Mouse (Mus musculus) urinary bladder, postnatal 0 days (tissue): ENCODE measurements around the gene Axin1. TPM values are rescaled to one million over a fixed set of nuclear protein-coding genes. Genes with fewer than 3 reads are reported as not detected.

Experiments used
- polyA plus RNA-seq: library from polyadenylated mRNA; unstranded; fragments of >200 nt; fragmentation: Nextera tagmentation; extraction: Ambion mirVana; gene quantifications from 2 replicates; pipeline ENCODE4 v1.2.1, GENCODE M21; 2015

The Axin1 gene
- 5.2 and 7.5 TPM in 2 replicates for polyA plus RNA-seq

DNA sequence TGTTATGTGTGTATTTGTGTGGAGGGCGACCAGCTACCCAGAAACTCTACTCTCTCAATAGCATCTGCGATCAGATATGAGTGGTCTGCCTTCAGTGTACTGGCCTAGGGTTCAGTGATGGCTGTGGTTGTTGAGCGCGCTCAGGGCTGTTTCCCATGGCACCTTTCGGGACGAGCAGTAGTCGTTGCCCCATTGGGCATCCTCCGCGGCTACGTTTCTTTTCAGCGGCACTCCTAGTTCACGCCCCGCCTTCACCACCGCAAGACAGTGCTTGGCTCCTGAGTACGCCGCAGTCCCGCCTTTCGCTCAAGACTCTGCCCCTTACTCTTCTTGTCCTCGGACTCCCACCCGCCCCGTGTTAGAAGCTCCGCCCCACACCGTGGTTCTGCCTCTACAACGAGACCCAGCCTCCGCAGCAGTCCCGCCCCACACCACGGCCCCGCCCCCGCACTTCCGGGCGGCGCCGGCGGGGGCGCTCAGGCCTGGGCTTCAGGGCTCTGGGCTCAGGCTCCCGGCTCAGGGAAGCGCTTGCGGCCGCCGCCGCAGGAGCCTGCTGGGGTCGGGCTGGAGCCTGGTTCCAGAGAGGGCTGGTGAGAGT, at the start of gene Axin1:
Axin1 (plus strand) TSS at position 450 of the 598 bp plus-strand sequence.

DNA sequence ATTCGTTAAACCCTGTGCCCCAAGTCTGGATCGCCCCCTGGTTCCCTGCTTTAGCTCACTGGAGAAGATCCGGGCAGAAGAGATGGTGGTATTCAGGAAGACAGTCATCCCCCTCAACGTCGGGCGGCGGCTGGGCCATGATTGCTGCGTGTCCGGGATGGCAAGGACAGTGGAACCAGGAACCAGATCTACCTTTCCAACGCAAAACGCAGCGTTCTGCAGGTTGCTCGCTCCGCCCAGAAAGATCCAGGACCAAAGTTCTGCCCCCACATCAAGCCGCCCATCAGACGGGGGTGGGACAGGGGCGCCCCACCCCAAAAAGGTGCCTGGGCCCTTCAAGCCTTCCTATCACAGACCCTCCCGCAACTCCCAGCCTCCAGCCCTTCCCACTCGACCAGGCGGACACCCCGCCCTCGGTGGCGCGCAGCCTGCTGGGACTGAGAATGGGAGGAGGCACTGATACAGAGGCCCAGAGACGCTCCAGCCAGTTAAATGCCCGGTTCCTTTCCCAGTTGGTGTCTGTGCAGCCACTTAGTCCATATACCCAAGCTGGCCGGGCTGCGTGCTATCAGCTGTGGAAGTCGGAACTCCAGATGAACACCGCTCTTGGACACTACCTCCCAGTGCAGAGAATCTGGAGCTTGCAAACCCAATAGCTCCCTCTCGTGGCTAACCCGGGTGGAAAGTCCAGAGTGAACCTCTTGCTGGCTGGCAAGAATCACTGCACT, 48.4 kb upstream of the Axin1 start, which contains the start of gene Decr2:
Decr2 (minus strand) TSS at position 433 of the 728 bp plus-strand sequence.

DNA sequence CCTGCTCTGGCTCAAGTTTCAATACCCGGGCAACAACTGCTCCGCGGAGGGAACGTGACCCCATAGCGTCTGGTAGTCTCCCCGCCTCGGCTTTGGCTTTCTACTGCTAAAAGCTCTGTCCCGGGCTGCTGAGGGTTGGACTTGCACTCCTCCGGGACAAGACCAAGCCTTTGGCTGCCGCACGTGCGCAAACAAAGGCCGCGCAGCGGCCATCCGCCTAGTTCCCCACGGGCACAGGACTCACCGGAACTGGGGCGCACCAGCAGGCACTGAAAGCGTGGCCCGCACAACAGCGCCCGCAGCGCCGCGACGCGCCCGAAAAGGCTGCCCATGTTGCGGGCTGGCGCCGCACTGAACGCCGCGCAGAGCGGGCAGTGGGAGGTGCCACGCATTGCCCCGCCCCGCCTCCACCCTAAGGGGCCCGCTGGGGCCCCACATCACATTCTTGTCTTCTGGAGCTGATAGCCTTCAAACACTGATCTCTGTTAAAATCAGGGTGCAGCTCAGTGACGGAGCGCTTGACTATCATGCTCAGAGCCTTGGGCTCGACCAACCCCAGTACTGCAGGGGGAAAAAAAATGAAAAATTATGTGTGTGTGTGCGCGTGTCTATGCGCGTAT, 43.3 kb upstream of the Axin1 start, which contains the start of gene Nme4:
Nme4 (minus strand) TSS at position 482 of the 620 bp plus-strand sequence.

DNA sequence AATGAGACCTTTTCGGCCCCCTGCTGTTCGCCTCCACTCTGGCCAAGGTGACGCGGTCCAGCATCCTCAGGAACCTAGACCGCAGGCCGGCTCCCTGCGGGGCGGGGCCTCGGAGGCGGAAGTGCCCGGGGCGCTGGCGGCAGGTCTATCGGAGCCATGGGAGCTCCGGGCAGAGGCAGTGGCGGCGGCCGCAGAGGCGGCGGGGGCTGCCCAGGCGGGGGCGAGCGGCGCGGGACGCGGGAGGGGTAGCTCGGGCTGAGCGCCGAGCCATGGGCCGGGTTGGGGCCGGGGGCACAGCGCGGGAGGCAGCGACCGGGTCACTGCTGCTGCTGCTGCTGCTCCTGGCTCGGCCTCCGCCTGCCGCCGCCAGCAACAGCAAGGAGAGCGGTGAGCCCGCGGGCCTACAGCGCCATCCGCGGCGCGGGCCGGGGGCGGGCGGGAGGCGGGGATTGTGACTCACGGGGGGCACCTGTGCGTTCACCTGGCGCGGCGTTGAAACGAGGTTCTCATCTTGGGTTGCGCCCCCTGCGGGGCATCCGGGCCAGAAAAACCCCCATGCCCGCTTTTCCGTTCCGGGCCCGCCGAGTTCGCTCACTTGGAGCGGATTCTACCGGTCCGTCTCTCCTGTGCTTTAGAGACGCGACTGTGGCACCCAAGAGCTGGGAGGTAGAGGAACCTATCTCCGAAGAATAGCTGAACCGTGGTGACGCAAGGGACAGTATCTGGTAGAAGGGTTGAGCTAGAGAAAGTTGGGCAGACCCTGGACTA, 25.1 kb upstream of the Axin1 start, which contains the start of gene Tmem8:
Tmem8 (plus strand) TSS at position 119 of the 768 bp plus-strand sequence.

DNA sequence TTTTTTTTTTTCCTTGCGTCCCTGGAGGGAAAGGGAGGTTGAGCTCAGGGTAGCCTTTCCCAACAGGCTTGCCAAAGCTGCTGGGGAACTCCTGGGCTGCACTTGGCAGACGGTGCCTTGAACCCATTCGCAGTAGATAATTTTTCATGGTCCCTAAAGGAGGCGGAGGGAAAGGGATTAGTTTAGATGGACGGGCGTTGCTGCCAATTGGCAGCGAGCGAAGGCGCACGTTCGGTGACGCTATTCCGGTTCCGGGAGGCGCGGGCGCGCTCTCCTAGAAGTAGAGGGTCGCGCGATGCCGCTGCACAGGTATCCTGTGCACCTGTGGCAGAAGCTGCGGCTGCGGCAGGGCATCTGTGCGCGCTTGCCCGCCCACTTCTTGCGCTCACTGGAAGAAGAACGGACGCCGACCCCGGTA, 15.2 kb upstream of the Axin1 start, which contains the start of gene Mrpl28:
Mrpl28 (plus strand) TSS at position 234 of the 418 bp plus-strand sequence.

DNA sequence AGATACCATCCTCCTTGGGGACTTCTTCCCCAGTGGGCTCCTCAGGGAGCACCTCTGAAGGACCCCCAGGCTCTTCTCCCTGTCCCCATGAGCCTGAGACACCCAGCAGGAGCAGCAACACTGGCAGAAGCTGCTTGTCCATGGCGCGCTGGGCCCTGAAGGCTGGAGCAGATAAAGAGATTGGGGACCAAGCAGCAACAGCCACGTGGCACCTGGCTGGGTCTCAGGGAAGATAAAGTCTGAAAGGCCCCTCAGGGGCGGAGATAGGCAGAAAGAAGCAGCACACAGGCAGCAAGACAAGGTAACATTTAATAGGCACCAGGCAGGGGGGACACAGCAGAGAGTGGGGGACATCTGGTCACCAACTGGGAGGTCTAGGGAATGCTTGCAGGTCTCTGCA, 60.4 kb downstream of the Axin1 start, which contains the start of gene Pdia2:
Pdia2 (minus strand) TSS at position 196 of the 400 bp plus-strand sequence.

DNA sequence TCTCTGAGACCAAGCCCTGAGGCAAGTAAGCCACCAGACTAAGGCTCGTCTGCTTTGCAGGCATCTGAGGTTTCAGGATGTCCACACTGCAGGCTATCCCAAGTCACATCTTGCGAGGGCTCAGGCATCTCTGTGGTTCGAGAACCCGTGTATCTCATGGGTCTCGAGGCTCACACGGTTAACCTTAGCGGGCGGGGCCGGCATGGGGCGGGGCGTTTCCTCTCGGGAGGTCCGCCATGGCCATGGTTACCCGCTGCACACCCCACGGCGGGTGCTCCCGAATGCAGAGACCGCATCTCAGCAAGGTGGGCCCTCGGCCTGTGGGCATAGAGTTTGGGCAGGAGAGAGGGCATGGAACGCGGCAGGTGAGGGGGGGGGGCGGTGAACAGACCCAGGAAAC, 64.2 kb downstream of the Axin1 start, which contains the start of gene Rgs11:
Rgs11 (plus strand) TSS at position 215 of the 400 bp plus-strand sequence.

DNA sequence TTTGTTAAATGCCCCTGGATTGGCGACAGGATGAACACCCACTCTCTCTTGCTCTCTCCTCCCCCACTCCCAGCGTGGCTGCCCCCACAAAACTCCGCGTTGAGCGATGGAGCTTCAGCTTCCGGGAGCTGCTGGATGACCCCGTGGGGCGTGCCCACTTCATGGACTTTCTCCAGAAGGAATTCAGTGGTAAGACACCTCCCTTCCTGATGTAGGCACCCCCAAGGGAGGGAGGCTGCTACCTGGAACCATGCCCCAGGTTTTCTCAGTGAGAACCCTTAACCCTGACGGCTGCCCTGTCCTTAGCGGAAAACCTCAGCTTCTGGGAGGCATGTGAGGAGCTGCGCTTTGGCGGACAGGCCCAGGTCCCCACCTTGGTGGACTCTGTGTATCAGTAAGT, 69.2 kb downstream of the Axin1 start, which contains the start of gene Arhgdig:
Arhgdig (minus strand) TSS at position 101 of the 400 bp plus-strand sequence.

DNA sequence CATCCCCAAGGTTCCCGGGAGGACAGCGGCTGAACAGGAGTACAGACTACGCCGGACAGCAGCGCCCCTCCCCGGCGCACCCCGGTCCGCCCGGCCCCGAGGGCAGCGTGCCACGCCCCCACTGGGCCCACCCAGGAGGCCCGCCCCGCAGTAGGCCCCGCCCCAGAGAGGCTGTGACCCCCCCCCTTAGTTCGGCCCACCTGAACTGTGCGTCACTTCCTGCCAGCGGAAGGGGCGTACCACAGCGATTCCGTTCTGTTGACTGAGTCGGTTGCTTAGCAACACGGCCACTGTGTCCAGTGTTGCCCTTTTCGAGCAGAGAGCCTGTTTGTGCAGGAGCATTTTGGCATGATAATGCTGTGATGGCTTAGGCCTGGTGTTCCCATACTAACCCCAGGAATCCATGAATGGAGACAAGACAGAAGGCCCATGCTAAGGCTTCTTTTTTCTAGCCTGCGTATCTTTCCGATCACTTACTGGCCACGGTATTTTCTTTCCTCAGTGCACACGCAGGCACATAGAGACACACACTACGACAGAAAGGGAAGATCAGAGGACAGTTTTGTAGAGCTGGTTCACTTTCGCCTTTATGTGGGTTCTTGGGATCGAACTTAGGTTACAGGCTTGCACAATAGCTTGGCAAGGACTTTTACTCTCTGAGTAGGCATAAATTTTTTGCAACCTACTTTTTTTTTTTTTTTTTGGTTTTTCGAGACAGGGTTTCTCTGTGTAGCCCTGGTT, 105.8 kb downstream of the Axin1 start, which contains the start of gene Fam234a:
Fam234a (minus strand) TSS at position 142 of the 741 bp plus-strand sequence.

Other genes starting within 250 kb of the Axin1 start
- gene Rab40c, start 219.0 kb upstream of the Axin1 start, polyA plus RNA-seq, result 16.7 and 18.7 TPM in 2 replicates
- 27.5 and 29.1 TPM in 2 replicates for gene Pigq, start 193.8 kb upstream of the Axin1 start, polyA plus RNA-seq
- not detected in 2 replicates for gene Nhlrc4, start 193.7 kb upstream of the Axin1 start, polyA plus RNA-seq
- 0.07 TPM in 1 of 2 replicates, not detected in the other for gene A930017K11Rik, start 186.1 kb upstream of the Axin1 start, polyA plus RNA-seq
- gene Capn15, start 152.9 kb upstream of the Axin1 start, polyA plus RNA-seq, result 13.4 and 16.2 TPM in 2 replicates
- 7.8 and 8.2 TPM in 2 replicates for gene Rab11fip3, start 69.1 kb upstream of the Axin1 start, polyA plus RNA-seq
- gene Decr2, start 48.4 kb upstream of the Axin1 start, polyA plus RNA-seq, result 74.4 and 84.5 TPM in 2 replicates
- 21.8 and 22.5 TPM in 2 replicates for gene Nme4, start 43.1 kb upstream of the Axin1 start, polyA plus RNA-seq
- 3.1 and 4.2 TPM in 2 replicates for gene Tmem8, start 25.4 kb upstream of the Axin1 start, polyA plus RNA-seq
- gene Mrpl28, start 15.2 kb upstream of the Axin1 start, polyA plus RNA-seq, result 116 and 122 TPM in 2 replicates
- gene Pdia2, start 60.4 kb downstream of the Axin1 start, polyA plus RNA-seq, result 0.08 and 0.42 TPM in 2 replicates
- 12.4 and 13.9 TPM in 2 replicates for gene Rgs11, start 64.3 kb downstream of the Axin1 start, polyA plus RNA-seq
- 10.1 and 10.7 TPM in 2 replicates for gene Arhgdig, start 69.1 kb downstream of the Axin1 start, polyA plus RNA-seq
- 63.1 and 67.4 TPM in 2 replicates for gene Fam234a, start 105.6 kb downstream of the Axin1 start, polyA plus RNA-seq
- 34.2 and 36.6 TPM in 2 replicates for gene Luc7l, start 114.2 kb downstream of the Axin1 start, polyA plus RNA-seq